Mouse (Mus musculus) MEL (cell line): ENCODE measurements around the gene Hs1bp3. TPM values are rescaled to one million over a fixed set of nuclear protein-coding genes. Genes with fewer than 3 reads are reported as not detected.

Experiments
- DNase-seq: peaks from one replicate; pipeline ENCODE4 v3.0.0; 2011; ENCODE audit warnings: low read depth, low spot score
- H3K27ac ChIP-seq: 2 replicates; pipeline ENCODE4 v1.5.1; 2012; ENCODE audit warnings: low read depth, mild to moderate bottlenecking, control low read depth, low read length, moderate library complexity; ENCODE audit not compliant: control insufficient read depth
- H3K27me3 ChIP-seq, 2 experiments: fragments of 150-350 bp in 1 of 2; sonication (generic) in 1 of 2; 2 replicates each; pipeline ENCODE4 v1.6.1; 2012; ENCODE audit warnings: low read length in 2 of 2, mild to moderate bottlenecking in 2 of 2, improper control_type of control experiment in 1 of 2, moderate library complexity in 1 of 2; ENCODE audit not compliant: insufficient read depth in 2 of 2, control insufficient read depth in 1 of 2
- H3K36me3 ChIP-seq, 2 experiments: 2 replicates each; pipeline ENCODE4 v1.6.1; 2012 to 2014; ENCODE audit warnings: low read length in 2 of 2, improper control_type of control experiment in 1 of 2, inconsistent platforms in 1 of 2, mild to moderate bottlenecking in 1 of 2; ENCODE audit not compliant: insufficient read depth in 2 of 2, control insufficient read depth in 1 of 2
- H3K4me1 ChIP-seq, 2 experiments: fragments of 150-350 bp in 1 of 2; sonication (generic) in 1 of 2; 2 replicates each; pipeline ENCODE4 v1.6.1; 2012; ENCODE audit warnings: low read length in 2 of 2, improper control_type of control experiment in 1 of 2, mild to moderate bottlenecking in 1 of 2; ENCODE audit not compliant: insufficient read depth in 2 of 2, control insufficient read depth in 1 of 2
- H3K4me3 ChIP-seq, 2 experiments: fragments of 150-350 bp in 1 of 2; sonication (generic) in 1 of 2; 2 replicates each; pipeline ENCODE4 v1.5.1; 2012; ENCODE audit warnings: low read depth in 2 of 2, low read length in 2 of 2, mild to moderate bottlenecking in 2 of 2, moderate library complexity in 2 of 2, control low read depth in 1 of 2, improper control_type of control experiment in 1 of 2; ENCODE audit not compliant: control insufficient read depth in 1 of 2, insufficient read depth in 1 of 2
- H3K79me2 ChIP-seq: 2 replicates; pipeline ENCODE4 v1.6.1; 2012; ENCODE audit warnings: mild to moderate bottlenecking, low read length, moderate library complexity; ENCODE audit not compliant: control insufficient read depth, poor library complexity, insufficient read depth
- H3K9ac ChIP-seq: 2 replicates; pipeline ENCODE4 v1.6.1; 2012; ENCODE audit warnings: low read depth, mild to moderate bottlenecking, control low read depth, low read length, moderate library complexity; ENCODE audit not compliant: control insufficient read depth, poor library complexity, severe bottlenecking
- H3K9me3 ChIP-seq: fragments of 150-350 bp; sonication (generic); replicated peaks from 2 replicates; pipeline ENCODE4 v1.6.1; 2012; ENCODE audit warnings: mild to moderate bottlenecking, low read length, improper control_type of control experiment, moderate library complexity; ENCODE audit not compliant: insufficient read depth
- BHLHE40 ChIP-seq: IDR thresholded peaks from 2 replicates; pipeline ENCODE4 v1.6.1; 2012; ENCODE audit warnings: low read depth, mild to moderate bottlenecking, inconsistent platforms, low read length, improper control_type of control experiment, borderline replicate concordance
- CTCF ChIP-seq, 3 experiments: IDR thresholded peaks in 2 of 3; conservative IDR thresholded peaks in 1 of 3; 2 replicates each; pipeline ENCODE4 v1.5.1; 2011 to 2012; ENCODE audit warnings: low read length in 3 of 3, low read depth in 2 of 3, mild to moderate bottlenecking in 2 of 3, improper control_type of control experiment in 1 of 3, inconsistent platforms in 1 of 3, mixed read lengths in 1 of 3, moderate library complexity in 1 of 3; ENCODE audit not compliant: control insufficient read depth in 1 of 3, insufficient read depth in 1 of 3, poor library complexity in 1 of 3, severe bottlenecking in 1 of 3
- E2F4 ChIP-seq: IDR thresholded peaks from 2 replicates; pipeline ENCODE4 v1.6.1; 2011; ENCODE audit warnings: low read depth, low read length, improper control_type of control experiment, borderline replicate concordance
- EP300 ChIP-seq, 2 experiments: IDR thresholded peaks; 2 replicates each; pipeline ENCODE4 v1.6.1; 2011; ENCODE audit warnings: improper control_type of control experiment in 2 of 2, low read length in 2 of 2, low read depth in 1 of 2, mild to moderate bottlenecking in 1 of 2
- ETS1 ChIP-seq: IDR thresholded peaks from 2 replicates; pipeline ENCODE4 v1.6.1; 2012; ENCODE audit warnings: low read depth, mild to moderate bottlenecking, inconsistent platforms, low read length, improper control_type of control experiment, moderate library complexity
- GATA1 ChIP-seq: IDR thresholded peaks from 2 replicates; pipeline ENCODE4 v1.6.1; 2011; ENCODE audit warnings: low read depth, low read length, improper control_type of control experiment
- HCFC1 ChIP-seq: IDR thresholded peaks from 2 replicates; pipeline ENCODE4 v1.6.1; 2012; ENCODE audit warnings: low read depth, mild to moderate bottlenecking, inconsistent platforms, low read length, improper control_type of control experiment, moderate library complexity
- JUND ChIP-seq: IDR thresholded peaks from 2 replicates; pipeline ENCODE4 v1.6.1; 2011; ENCODE audit warnings: low read depth, mild to moderate bottlenecking, improper control_type of control experiment, low read length
- MAFK ChIP-seq: IDR thresholded peaks from 2 replicates; pipeline ENCODE4 v1.6.1; 2011; ENCODE audit warnings: low read depth, mild to moderate bottlenecking, low read length, improper control_type of control experiment, borderline replicate concordance
- MEF2A ChIP-seq: IDR thresholded peaks from 2 replicates; pipeline ENCODE4 v1.6.1; 2014; ENCODE audit warnings: low read depth, mild to moderate bottlenecking, inconsistent platforms, low read length, improper control_type of control experiment; ENCODE audit not compliant: poor library complexity, insufficient replicate concordance, severe bottlenecking; ENCODE audit errors: extremely low read depth
- MYB ChIP-seq: IDR thresholded peaks from 2 replicates; pipeline ENCODE4 v1.6.1; 2011; ENCODE audit warnings: mild to moderate bottlenecking, low read depth, low read length, improper control_type of control experiment
- MYC ChIP-seq: IDR thresholded peaks from 2 replicates; pipeline ENCODE4 v1.6.1; 2011; ENCODE audit warnings: low read depth, mild to moderate bottlenecking, low read length, improper control_type of control experiment, moderate library complexity
- NELFE ChIP-seq: IDR thresholded peaks from 2 replicates; pipeline ENCODE4 v1.6.1; 2011; ENCODE audit warnings: low read depth, low read length, improper control_type of control experiment
- POLR2A ChIP-seq, 2 experiments: IDR thresholded peaks; 2 replicates each; pipeline ENCODE4 v1.6.1; 2011 to 2012; ENCODE audit warnings: low read length in 2 of 2, mild to moderate bottlenecking in 2 of 2, control low read depth in 1 of 2, improper control_type of control experiment in 1 of 2, low read depth in 1 of 2, moderate library complexity in 1 of 2; ENCODE audit not compliant: control insufficient read depth in 1 of 2, insufficient read depth in 1 of 2, poor library complexity in 1 of 2
- SMC3 ChIP-seq: IDR thresholded peaks from 2 replicates; pipeline ENCODE4 v1.6.1; 2011; ENCODE audit warnings: low read depth, low read length, improper control_type of control experiment
- TAL1 ChIP-seq: IDR thresholded peaks from 2 replicates; pipeline ENCODE4 v1.6.1; 2012; ENCODE audit warnings: mild to moderate bottlenecking, inconsistent platforms, low read length, moderate library complexity, mixed read lengths
- TBP ChIP-seq: IDR thresholded peaks from 2 replicates; pipeline ENCODE4 v1.8.0; 2011; ENCODE audit warnings: low read depth, low read length, improper control_type of control experiment
- TCF12 ChIP-seq: IDR thresholded peaks from 2 replicates; pipeline ENCODE4 v1.6.1; 2014; ENCODE audit warnings: low read depth, mild to moderate bottlenecking, inconsistent platforms, low read length, improper control_type of control experiment, moderate library complexity
- UBTF ChIP-seq: IDR thresholded peaks from 2 replicates; pipeline ENCODE4 v1.6.1; 2012; ENCODE audit warnings: low read depth, mild to moderate bottlenecking, inconsistent platforms, low read length, improper control_type of control experiment, moderate library complexity, borderline replicate concordance; ENCODE audit not compliant: insufficient read depth
- USF2 ChIP-seq, 2 experiments: IDR thresholded peaks; 2 replicates each; pipeline ENCODE4 v1.6.1; 2011 to 2012; ENCODE audit warnings: improper control_type of control experiment in 2 of 2, low read length in 2 of 2, borderline replicate concordance in 1 of 2, inconsistent platforms in 1 of 2, low read depth in 1 of 2, mild to moderate bottlenecking in 1 of 2; ENCODE audit not compliant: insufficient read depth in 1 of 2
- ZMIZ1 ChIP-seq: IDR thresholded peaks from 2 replicates; pipeline ENCODE4 v1.6.1; 2012; ENCODE audit warnings: low read depth, mild to moderate bottlenecking, inconsistent platforms, low read length, improper control_type of control experiment, moderate library complexity
- ZNF384 ChIP-seq: IDR thresholded peaks from 2 replicates; pipeline ENCODE4 v1.6.1; 2012; ENCODE audit warnings: low read depth, mild to moderate bottlenecking, inconsistent platforms, low read length, improper control_type of control experiment
- polyA plus RNA-seq, 2 experiments: library from polyadenylated mRNA; stranded (reverse) in 1 of 2; unstranded in 1 of 2; fragments of >175 nt in 1 of 2; fragments of >200 nt in 1 of 2; gene quantifications; 2 replicates each; pipeline versions ENCODE4 v1.2.1 to v1.2.4; 2012; ENCODE audit warnings: low replicate concordance in 2 of 2, low read depth in 1 of 2; ENCODE audit not compliant: insufficient read length in 2 of 2, insufficient read depth in 1 of 2, missing spikeins in 1 of 2
- total RNA-seq: library from RNA; depleted of rRNA; stranded (reverse); fragments of 300-350 nt; gene quantifications from 2 replicates; pipeline ENCODE4 v1.2.3, GENCODE M21; 2012

Gene Hs1bp3
- total and polyA plus RNA-seq, 3 experiments, result 4.7 to 17.4 TPM; not detected in 1

GRCm38 (mm10) chr12:8383822-8384221 is 70.6 kb downstream of the Hs1bp3 start:
- H3K4me1 ChIP-seq, result no peaks in the 10 kb centered on the region
- H3K9ac ChIP-seq, result no peak overlapping the region
- no peaks in the 10 kb centered on the region for H3K9me3 ChIP-seq
- no peaks in the 10 kb centered on the region for H3K79me2 ChIP-seq
- H3K27me3 ChIP-seq, result no peaks in the 10 kb centered on the region; a peak in 1 of 4 replicates
- no peak overlapping the region for H3K4me3 ChIP-seq
- H3K36me3 ChIP-seq, result no peaks in the 10 kb centered on the region
- TF ChIP-seq TBP (no peak), BHLHE40 (no peak), TCF12 (no peak), MYB (no peak), POLR2A (IDR thresholded peaks at IDR 0.05; ENCODE audit: control insufficient read depth in 1 of 2, insufficient read depth in 1 of 2, low read depth in 1 of 2, low read length in 2 of 2, poor library complexity in 1 of 2) (no peak), ZNF384 (no peak), TAL1 (no peak), MAFK (no peak), ZMIZ1 (no peak), E2F4 (no peak), ETS1 (no peak), EP300 (IDR thresholded peaks at IDR 0.05; ENCODE audit: low read depth in 1 of 2, low read length in 2 of 2) (no peak), UBTF (no peak)
- no peak overlapping the region for H3K27ac ChIP-seq
- DNase-seq, result no peak

DNA sequence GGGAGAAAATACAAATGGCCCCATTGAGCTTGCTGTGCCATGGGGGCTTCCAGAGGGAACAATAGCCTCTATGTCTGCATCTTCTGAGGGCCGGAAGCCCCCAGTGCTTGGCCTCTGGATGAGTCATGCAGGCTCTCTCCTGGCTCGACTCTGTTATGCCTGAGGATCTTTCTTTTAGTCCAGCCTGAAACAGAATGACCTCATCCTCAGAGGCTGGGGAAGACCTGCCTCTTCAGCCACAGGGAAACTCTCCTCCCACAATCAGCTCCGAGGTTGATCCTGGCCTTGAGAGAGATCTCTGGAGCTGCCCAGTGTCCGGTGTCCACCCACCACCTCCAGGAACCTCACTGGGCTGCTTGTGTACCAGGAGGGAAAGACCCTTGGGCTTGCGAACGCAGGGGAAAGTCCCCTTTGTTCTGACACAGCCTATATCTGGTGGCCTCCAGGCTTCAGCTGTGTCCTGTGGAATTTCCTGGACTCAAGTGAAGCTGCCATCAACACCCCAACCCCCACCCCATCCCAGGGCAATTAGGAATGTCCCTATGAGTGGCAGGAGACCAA is 73.3 kb downstream of the Hs1bp3 start:
- no peak overlapping the region for H3K9ac ChIP-seq
- H3K36me3 ChIP-seq, result no peaks in the 10 kb centered on the region
- no peak overlapping the region for H3K4me3 ChIP-seq
- H3K27ac ChIP-seq, result no peak overlapping the region
- H3K4me1 ChIP-seq, result no peaks in the 10 kb centered on the region
- no peaks in the 10 kb centered on the region; a peak in 1 of 4 replicates for H3K27me3 ChIP-seq
- no peak for DNase-seq
- TF ChIP-seq NELFE (no peak), HCFC1 (no peak), E2F4 (no peak), EP300 (IDR thresholded peaks at IDR 0.05; ENCODE audit: low read depth in 1 of 2, low read length in 2 of 2) (no peak), ETS1 (no peak), USF2 (IDR thresholded peaks at IDR 0.05; ENCODE audit: borderline replicate concordance in 1 of 2, insufficient read depth in 1 of 2, low read depth in 1 of 2, low read length in 2 of 2) (no peak), SMC3 (no peak), MYC (no peak), CTCF (IDR thresholded peaks at IDR 0.05 in 2 of 3, conservative IDR thresholded peaks at IDR 0.05 in 1 of 3; ENCODE audit: control insufficient read depth in 1 of 3, insufficient read depth in 1 of 3, low read depth in 2 of 3, low read length in 3 of 3, poor library complexity in 1 of 3, severe bottlenecking in 1 of 3) (no peak), TAL1 (no peak), GATA1 (no peak), JUND (no peak), MEF2A (no peak)
- H3K79me2 ChIP-seq, result no peaks in the 10 kb centered on the region
- no peaks in the 10 kb centered on the region for H3K9me3 ChIP-seq
